Mouse (Mus musculus): ENCODE measurements around the gene Trim61.

Trim61 gene

GRCm38 (mm10) chr8:64987731-64988130 is 30.6 kb downstream of the Trim61 start, which contains the start of gene Trim75:
TSS of gene Trim75 (minus strand) at chr8:64987831.
- DNase-seq (ENCODE audit: low read depth): no peak

GRCm38 (mm10) chr8:64983150-64983897 is 35.0 kb downstream of the Trim61 start:
- DNase-seq (ENCODE audit: low read depth): no peak

All from naive thymus-derived CD4-positive, alpha-beta T cell, adult 2 months (primary cell).